Mouse (Mus musculus): ENCODE measurements around the gene Rad51b. TPM values are rescaled to one million over a fixed set of nuclear protein-coding genes. Genes with fewer than 3 reads are reported as not detected.

Gene Rad51b
- total and polyA plus RNA-seq, 3 experiments = 0.47 to 0.50 (median 0.49) TPM

GRCm38 (mm10) chr12:79369512-79370165 is 72.6 kb downstream of the Rad51b start:
- intact Hi-C loops (cut with DNase I) = no loop called here

GRCm38 (mm10) chr12:79372697-79373096 is 75.6 kb downstream of the Rad51b start:
- Histone ChIP-seq H3K36me3 (ENCODE audit: control insufficient read depth, insufficient read depth, low read length) (no peaks in the 10 kb centered on the region), H3K4me3 (no peak overlapping the region), H3K9ac (ENCODE audit: low read depth, low read length) (no peak overlapping the region), H3K79me2 (replicated peaks; ENCODE audit: control insufficient read depth, insufficient read depth, low read length) (no peaks in the 10 kb centered on the region), H3K4me1 (ENCODE audit: control insufficient read depth, insufficient read depth, low read length) (peaks cover 1% of the 10 kb centered on the region; the same call in 1 of the 2 replicates), H3K27me3 (ENCODE audit: control insufficient read depth, insufficient read depth, low read length) (no peaks in the 10 kb centered on the region), H3K27ac (no peak overlapping the region)
- 90% methylated on average over 5 of the region's 5 CpGs for WGBS
- intact Hi-C loops (cut with DNase I) = no loop called here
- no peak for DNase-seq
- TF ChIP-seq POLR2A (IDR thresholded peaks at IDR 0.05; ENCODE audit: insufficient read depth, low read depth, low read length) (no peak), CTCF (IDR thresholded peaks at IDR 0.05) (no peak), EP300 (IDR thresholded peaks at IDR 0.05; ENCODE audit: insufficient read depth, low read depth, low read length) (no peak)

More at GRCm38 (mm10) chr12:79369512-79370165, 72.6 kb downstream of the Rad51b start:
- Histone ChIP-seq H3K4me1 (ENCODE audit: control insufficient read depth, insufficient read depth, low read length) (peaks cover 1% of the 10 kb centered on the region; the same call in 1 of the 2 replicates), H3K4me3 (no peak overlapping the region), H3K27me3 (ENCODE audit: control insufficient read depth, insufficient read depth, low read length) (no peaks in the 10 kb centered on the region), H3K36me3 (ENCODE audit: control insufficient read depth, insufficient read depth, low read length) (no peaks in the 10 kb centered on the region), H3K27ac (no peak overlapping the region), H3K79me2 (replicated peaks; ENCODE audit: control insufficient read depth, insufficient read depth, low read length) (no peaks in the 10 kb centered on the region), H3K9ac (ENCODE audit: low read depth, low read length) (no peak overlapping the region)
- no peak for TF ChIP-seq EP300 (IDR thresholded peaks at IDR 0.05; ENCODE audit: insufficient read depth, low read depth, low read length)
- no peak for TF ChIP-seq CTCF (IDR thresholded peaks at IDR 0.05)
- TF ChIP-seq POLR2A (IDR thresholded peaks at IDR 0.05; ENCODE audit: insufficient read depth, low read depth, low read length) = no peak
- DNase-seq = no peak
- 72% methylated on average over 7 of the region's 7 CpGs for WGBS

GRCm38 (mm10) chr12:79377378-79377777 is 80.3 kb downstream of the Rad51b start:
- Histone ChIP-seq H3K27ac (no peak overlapping the region), H3K79me2 (replicated peaks; ENCODE audit: control insufficient read depth, insufficient read depth, low read length) (no peaks in the 10 kb centered on the region), H3K36me3 (ENCODE audit: control insufficient read depth, insufficient read depth, low read length) (no peaks in the 10 kb centered on the region), H3K4me1 (ENCODE audit: control insufficient read depth, insufficient read depth, low read length) (no peaks in the 10 kb centered on the region), H3K4me3 (no peak overlapping the region), H3K9ac (ENCODE audit: low read depth, low read length) (no peak overlapping the region), H3K27me3 (ENCODE audit: control insufficient read depth, insufficient read depth, low read length) (no peaks in the 10 kb centered on the region)
- DNase-seq = no peak
- intact Hi-C loops (cut with DNase I) = no loop called here
- WGBS = 76% methylated on average over 1 of the region's 1 CpGs
- TF ChIP-seq EP300 (IDR thresholded peaks at IDR 0.05; ENCODE audit: insufficient read depth, low read depth, low read length) = no peak

GRCm38 (mm10) chr12:79377861-79378260 is 80.8 kb downstream of the Rad51b start:
- intact Hi-C loops (cut with DNase I) = no loop called here
- Histone ChIP-seq H3K27ac (no peak overlapping the region), H3K36me3 (ENCODE audit: control insufficient read depth, insufficient read depth, low read length) (no peaks in the 10 kb centered on the region), H3K27me3 (ENCODE audit: control insufficient read depth, insufficient read depth, low read length) (no peaks in the 10 kb centered on the region), H3K9ac (ENCODE audit: low read depth, low read length) (no peak overlapping the region), H3K79me2 (replicated peaks; ENCODE audit: control insufficient read depth, insufficient read depth, low read length) (no peaks in the 10 kb centered on the region), H3K4me1 (ENCODE audit: control insufficient read depth, insufficient read depth, low read length) (no peaks in the 10 kb centered on the region), H3K4me3 (no peak overlapping the region)
- 29% methylated on average over 4 of the region's 4 CpGs for WGBS
- TF ChIP-seq CTCF (IDR thresholded peaks at IDR 0.05) = no peak
- no peak for TF ChIP-seq EP300 (IDR thresholded peaks at IDR 0.05; ENCODE audit: insufficient read depth, low read depth, low read length)
- TF ChIP-seq POLR2A (IDR thresholded peaks at IDR 0.05; ENCODE audit: insufficient read depth, low read depth, low read length) = no peak
- no peak for DNase-seq

- 92% methylated on average over 1 of the region's 1 CpGs for WGBS
- no peak for TF ChIP-seq POLR2A (IDR thresholded peaks at IDR 0.05; ENCODE audit: insufficient read depth, low read depth, low read length)
These were observed 83.1 kb downstream of the Rad51b start for GRCm38 (mm10) chr12:79380190-79380589.

GRCm38 (mm10) chr12:79381489-79381888 is 84.4 kb downstream of the Rad51b start:
- WGBS = 72% methylated on average over 3 of the region's 3 CpGs
- Histone ChIP-seq H3K36me3 (ENCODE audit: control insufficient read depth, insufficient read depth, low read length) (no peaks in the 10 kb centered on the region), H3K4me1 (ENCODE audit: control insufficient read depth, insufficient read depth, low read length) (no peaks in the 10 kb centered on the region), H3K27ac (no peak overlapping the region), H3K27me3 (ENCODE audit: control insufficient read depth, insufficient read depth, low read length) (no peaks in the 10 kb centered on the region), H3K9ac (ENCODE audit: low read depth, low read length) (no peak overlapping the region), H3K4me3 (no peak overlapping the region), H3K79me2 (replicated peaks; ENCODE audit: control insufficient read depth, insufficient read depth, low read length) (no peaks in the 10 kb centered on the region)
- no peak for TF ChIP-seq EP300 (IDR thresholded peaks at IDR 0.05; ENCODE audit: insufficient read depth, low read depth, low read length)
- no peak for TF ChIP-seq POLR2A (IDR thresholded peaks at IDR 0.05; ENCODE audit: insufficient read depth, low read depth, low read length)
- TF ChIP-seq CTCF (IDR thresholded peaks at IDR 0.05) = no peak
- intact Hi-C loops (cut with DNase I) = no loop called here
- DNase-seq = no peak

More at GRCm38 (mm10) chr12:79380190-79380589, 83.1 kb downstream of the Rad51b start:
- H3K4me3 ChIP-seq = no peak overlapping the region
- DNase-seq = no peak
- H3K36me3 ChIP-seq (ENCODE audit: control insufficient read depth, insufficient read depth, low read length) = no peaks in the 10 kb centered on the region
- no peaks in the 10 kb centered on the region for H3K27me3 ChIP-seq (ENCODE audit: control insufficient read depth, insufficient read depth, low read length)
- H3K4me1 ChIP-seq (ENCODE audit: control insufficient read depth, insufficient read depth, low read length) = no peaks in the 10 kb centered on the region
- H3K27ac ChIP-seq = no peak overlapping the region
- intact Hi-C loops (cut with DNase I) = no loop called here
- no peak overlapping the region for H3K9ac ChIP-seq (ENCODE audit: low read depth, low read length)
- H3K79me2 ChIP-seq (replicated peaks; ENCODE audit: control insufficient read depth, insufficient read depth, low read length) = no peaks in the 10 kb centered on the region

Data from heart, adult 2 months (tissue).